Mouse (Mus musculus): ENCODE data around the gene Fat3.

Fat3 gene

GRCm38 (mm10) chr9:16501186-16501711, at the start of gene Fat3:
Fat3 (minus strand) TSS chr9:16501285.
- no peak for DNase-seq (ENCODE audit: low spot score)

GRCm38 (mm10) chr9:16532884-16533283, 31.8 kb upstream of the Fat3 start:
- DNase-seq (ENCODE audit: low spot score): no peak

GRCm38 (mm10) chr9:16517543-16517942, 16.5 kb upstream of the Fat3 start:
- DNase-seq (ENCODE audit: low spot score): no peak

- no peak for DNase-seq (ENCODE audit: low spot score)
Observed at GRCm38 (mm10) chr9:16512005-16512404, 10.9 kb upstream of the Fat3 start.

- DNase-seq (ENCODE audit: low spot score): no peak
Observed at GRCm38 (mm10) chr9:16503776-16504175, 2.7 kb upstream of the Fat3 start.

- no peak for DNase-seq (ENCODE audit: low spot score)
Observed at GRCm38 (mm10) chr9:16502673-16503343, 1.7 kb upstream of the Fat3 start.

- peak; percentile 33 for DNase-seq (ENCODE audit: low spot score)
Observed at GRCm38 (mm10) chr9:16501990-16502672, 1.0 kb upstream of the Fat3 start.

- DNase-seq (ENCODE audit: low spot score): peak; percentile 17
Observed at GRCm38 (mm10) chr9:16500382-16501185, 501 bp downstream of the Fat3 start.

GRCm38 (mm10) chr9:16499621-16500381, 1.3 kb downstream of the Fat3 start:
- DNase-seq (ENCODE audit: low spot score): peak; percentile 20

- DNase-seq (ENCODE audit: low spot score): no peak
Observed at GRCm38 (mm10) chr9:16498876-16499275, 2.2 kb downstream of the Fat3 start.

GRCm38 (mm10) chr9:16497361-16497760, 3.7 kb downstream of the Fat3 start:
- no peak for DNase-seq (ENCODE audit: low spot score)

GRCm38 (mm10) chr9:16496331-16496730, 4.8 kb downstream of the Fat3 start:
- no peak for DNase-seq (ENCODE audit: low spot score)

- no peak for DNase-seq (ENCODE audit: low spot score)
Observed at GRCm38 (mm10) chr9:16489661-16490060, 11.4 kb downstream of the Fat3 start.

- no peak for DNase-seq (ENCODE audit: low spot score)
Observed at GRCm38 (mm10) chr9:16487565-16487964, 13.5 kb downstream of the Fat3 start.

GRCm38 (mm10) chr9:16486229-16486628, 14.9 kb downstream of the Fat3 start:
- DNase-seq (ENCODE audit: low spot score): no peak

- no peak for DNase-seq (ENCODE audit: low spot score)
Observed at GRCm38 (mm10) chr9:16485173-16485572, 15.9 kb downstream of the Fat3 start.

- DNase-seq (ENCODE audit: low spot score): no peak
Observed at GRCm38 (mm10) chr9:16484765-16485164, 16.3 kb downstream of the Fat3 start.

- DNase-seq (ENCODE audit: low spot score): no peak
Observed at GRCm38 (mm10) chr9:16461491-16461890, 39.6 kb downstream of the Fat3 start.

GRCm38 (mm10) chr9:16460591-16460990, 40.5 kb downstream of the Fat3 start:
- DNase-seq (ENCODE audit: low spot score): no peak

GRCm38 (mm10) chr9:16441930-16442329, 59.2 kb downstream of the Fat3 start:
- no peak for DNase-seq (ENCODE audit: low spot score)

- DNase-seq (ENCODE audit: low spot score): no peak
Observed at GRCm38 (mm10) chr9:16440638-16441037, 60.4 kb downstream of the Fat3 start.

- DNase-seq (ENCODE audit: low spot score): no peak
Observed at GRCm38 (mm10) chr9:16439941-16440340, 61.1 kb downstream of the Fat3 start.
